Mouse (Mus musculus) embryonic fibroblast, embryonic 13.5 days (primary cell): ENCODE measurements around the gene Ncor2. TPM values are rescaled to one million over a fixed set of nuclear protein-coding genes. Genes with fewer than 3 reads are reported as not detected.

ENCODE experiments used
- H3K27ac ChIP-seq: 2 replicates; pipeline ENCODE4 v1.5.1; 2012; ENCODE audit warnings: low read length, control low read depth, inconsistent platforms; ENCODE audit not compliant: insufficient read depth
- H3K4me1 ChIP-seq: 2 replicates; pipeline ENCODE4 v1.6.1; 2011; ENCODE audit warnings: low read length; ENCODE audit not compliant: control insufficient read depth, insufficient read depth
- H3K4me3 ChIP-seq: 2 replicates; pipeline ENCODE4 v1.5.1; 2011; ENCODE audit warnings: mild to moderate bottlenecking, control low read depth, low read length; ENCODE audit not compliant: insufficient read depth
- CTCF ChIP-seq: IDR thresholded peaks from 2 replicates; pipeline ENCODE4 v1.5.1; 2011; ENCODE audit warnings: mild to moderate bottlenecking, control low read depth, low read length, moderate library complexity, borderline replicate concordance; ENCODE audit not compliant: insufficient read depth
- POLR2A ChIP-seq: IDR thresholded peaks from 2 replicates; pipeline ENCODE4 v1.6.1; 2011; ENCODE audit warnings: low read depth, mild to moderate bottlenecking, control low read depth, low read length, moderate library complexity
- polyA plus RNA-seq: library from polyadenylated mRNA; stranded (reverse); fragments of >200 nt; gene quantifications from 2 replicates; pipeline ENCODE4 v1.2.4, GENCODE M21; 2011; ENCODE audit warnings: low read depth; ENCODE audit not compliant: missing spikeins, insufficient read length

The Ncor2 gene
- polyA plus RNA-seq, 1 experiment = 110 TPM

DNA sequence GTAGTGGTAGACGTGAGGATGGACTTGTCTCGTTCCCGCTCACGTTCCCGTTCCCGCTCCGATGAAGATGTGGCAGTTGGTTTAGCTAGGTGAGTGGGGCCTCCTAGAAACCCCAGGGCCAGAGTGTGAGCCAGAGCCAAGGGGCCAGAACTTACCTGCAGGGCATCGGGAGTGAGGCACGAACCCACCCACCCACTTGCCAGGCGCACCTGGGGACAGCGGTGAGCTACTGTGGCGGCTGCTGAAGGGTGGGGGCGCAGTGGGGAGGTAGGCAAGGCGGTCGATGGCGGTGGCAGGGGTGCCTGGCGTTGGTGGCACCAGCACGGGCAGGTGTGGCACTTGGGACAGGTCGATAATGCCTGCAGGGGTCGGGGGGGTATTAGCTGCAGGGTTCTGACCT is 150.1 kb downstream of the Ncor2 start:
- Histone ChIP-seq H3K4me1 (no peaks in the 10 kb centered on the region), H3K4me3 (no peak overlapping the region), H3K27ac (no peak overlapping the region)
- TF ChIP-seq POLR2A (no peak), CTCF (no peak)

GRCm38 (mm10) chr5:125028371-125028770 is 150.6 kb downstream of the Ncor2 start:
- Histone ChIP-seq H3K4me3 (no peak overlapping the region), H3K4me1 (no peaks in the 10 kb centered on the region), H3K27ac (no peak overlapping the region)
- TF ChIP-seq POLR2A = no peak
- TF ChIP-seq CTCF = no peak

GRCm38 (mm10) chr5:125024002-125024401 is 155.0 kb downstream of the Ncor2 start:
- Histone ChIP-seq H3K4me3 (no peak overlapping the region), H3K4me1 (no peaks in the 10 kb centered on the region; the same call in 1 of the 2 replicates), H3K27ac (no peak overlapping the region)
- peak; percentile 91 for TF ChIP-seq CTCF
- no peak for TF ChIP-seq POLR2A

DNA sequence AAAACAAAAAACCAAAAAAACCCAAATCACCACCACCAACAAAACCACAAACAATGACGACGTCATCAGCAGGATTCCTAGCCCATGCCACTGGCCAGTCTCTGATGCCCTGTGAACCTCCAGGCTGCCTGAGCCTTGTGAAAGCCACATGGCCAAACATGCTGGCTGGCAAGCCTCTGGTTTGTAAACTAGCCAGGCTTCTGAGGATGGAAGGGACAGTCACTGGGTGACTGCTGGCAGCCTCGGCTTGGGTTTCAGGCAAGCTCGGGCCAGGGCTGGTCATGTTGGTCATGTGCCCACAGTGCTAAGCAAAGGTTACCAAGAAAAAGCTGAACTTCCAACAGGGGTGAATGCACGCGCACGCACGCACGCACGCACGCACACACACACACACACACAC is 157.7 kb downstream of the Ncor2 start:
- no peak for TF ChIP-seq CTCF
- Histone ChIP-seq H3K4me1 (no peaks in the 10 kb centered on the region; the same call in 1 of the 2 replicates), H3K27ac (peak overlapping the region; percentile 4; the same call in 1 of the 2 replicates), H3K4me3 (no peak overlapping the region)

DNA sequence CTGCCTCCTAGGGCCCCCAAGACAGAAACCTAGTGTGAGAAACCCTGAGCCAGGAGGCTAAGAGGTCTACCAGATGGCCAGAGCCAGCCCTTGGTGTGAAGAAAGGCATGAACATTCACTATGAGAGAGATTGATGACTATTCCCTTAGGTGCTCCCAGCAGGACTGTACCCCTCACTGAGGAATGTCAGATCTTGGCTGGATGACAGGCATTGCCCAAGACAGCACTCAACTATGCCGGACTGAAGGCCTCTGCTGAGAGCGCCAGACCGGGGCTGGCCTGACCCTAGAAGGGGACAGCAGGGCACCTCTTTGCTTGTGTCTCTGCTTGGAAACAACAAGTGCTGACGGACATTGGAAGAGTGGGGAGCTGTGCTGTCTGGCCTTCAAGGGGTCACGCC is 159.9 kb downstream of the Ncor2 start:
- H3K4me3 ChIP-seq = no peak overlapping the region
- TF ChIP-seq CTCF (no peak), POLR2A (no peak)
- no peaks in the 10 kb centered on the region; the same call in 1 of the 2 replicates for H3K4me1 ChIP-seq
- no peak overlapping the region for H3K27ac ChIP-seq

GRCm38 (mm10) chr5:125017332-125017731 is 161.7 kb downstream of the Ncor2 start:
- no peak for TF ChIP-seq POLR2A
- no peak for TF ChIP-seq CTCF
- no peak overlapping the region for H3K27ac ChIP-seq

DNA sequence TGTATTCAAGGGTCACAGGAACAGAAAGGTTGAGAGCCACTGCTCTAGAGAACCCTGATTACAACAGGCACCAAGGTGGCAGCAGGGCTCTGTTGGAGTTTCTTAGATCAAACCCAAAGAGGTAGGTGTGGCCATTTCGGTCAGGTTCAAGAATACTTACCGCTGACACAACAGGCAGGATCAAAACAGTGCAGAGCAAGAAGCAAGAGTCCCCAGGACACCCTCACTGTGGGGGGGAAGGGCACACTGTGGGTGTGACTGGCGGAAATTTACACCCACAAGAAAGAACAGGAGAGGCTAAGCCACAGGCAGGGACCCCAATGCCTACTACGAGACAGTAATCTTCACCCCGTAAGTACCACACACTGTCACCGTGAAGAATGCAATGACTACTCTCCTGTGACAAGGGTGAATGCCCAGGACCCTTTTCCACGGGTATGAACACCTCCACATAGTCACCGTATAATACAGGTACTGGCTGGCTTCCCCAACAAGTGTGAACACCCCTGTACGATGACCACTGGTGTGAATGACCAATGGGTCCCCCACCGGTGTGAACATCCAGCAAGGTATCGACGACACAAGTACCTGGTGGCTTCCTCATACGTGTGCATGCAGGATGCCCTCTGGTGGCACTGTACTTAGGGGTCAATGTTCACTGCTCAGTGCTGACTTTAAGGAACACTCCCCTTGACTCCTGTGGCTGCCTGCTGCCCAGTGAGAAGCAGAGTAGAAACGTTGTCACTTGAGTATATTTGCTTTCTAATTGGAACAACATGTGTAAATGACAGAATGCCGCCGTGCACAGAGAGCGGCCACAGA is 162.4 kb downstream of the Ncor2 start:
- Histone ChIP-seq H3K27ac (no peak overlapping the region), H3K4me1 (no peaks in the 10 kb centered on the region; the same call in 1 of the 2 replicates), H3K4me3 (no peak overlapping the region)
- TF ChIP-seq CTCF (peak; percentile 35; the same call in 1 of the 2 replicates), POLR2A (no peak)

More at GRCm38 (mm10) chr5:125017332-125017731, 161.7 kb downstream of the Ncor2 start:
- Histone ChIP-seq H3K4me3 (no peak overlapping the region), H3K4me1 (no peaks in the 10 kb centered on the region; the same call in 1 of the 2 replicates)

DNA sequence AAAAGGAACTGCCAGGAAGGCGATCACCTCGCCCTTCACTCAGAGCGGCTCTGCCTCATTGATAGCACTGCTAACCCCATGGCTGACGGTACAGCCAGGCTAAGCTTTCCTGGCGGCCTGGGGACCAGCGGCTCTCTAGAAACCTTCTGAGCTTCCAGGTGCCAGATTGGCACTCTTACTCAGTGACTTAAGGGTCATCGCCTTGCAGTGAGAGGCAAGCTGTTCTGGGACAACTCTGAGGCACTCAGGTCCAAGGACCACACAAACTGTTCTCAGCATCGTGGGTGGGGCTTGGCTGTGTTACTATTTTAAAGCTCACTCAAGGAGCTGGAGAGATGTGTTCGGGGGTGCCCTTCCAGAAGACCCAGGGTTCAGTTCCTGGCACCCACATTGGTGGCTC is 163.4 kb downstream of the Ncor2 start:
- TF ChIP-seq POLR2A = no peak
- no peak for TF ChIP-seq CTCF
- no peaks in the 10 kb centered on the region; the same call in 1 of the 2 replicates for H3K4me1 ChIP-seq
- no peak overlapping the region for H3K4me3 ChIP-seq
- no peak overlapping the region for H3K27ac ChIP-seq

DNA sequence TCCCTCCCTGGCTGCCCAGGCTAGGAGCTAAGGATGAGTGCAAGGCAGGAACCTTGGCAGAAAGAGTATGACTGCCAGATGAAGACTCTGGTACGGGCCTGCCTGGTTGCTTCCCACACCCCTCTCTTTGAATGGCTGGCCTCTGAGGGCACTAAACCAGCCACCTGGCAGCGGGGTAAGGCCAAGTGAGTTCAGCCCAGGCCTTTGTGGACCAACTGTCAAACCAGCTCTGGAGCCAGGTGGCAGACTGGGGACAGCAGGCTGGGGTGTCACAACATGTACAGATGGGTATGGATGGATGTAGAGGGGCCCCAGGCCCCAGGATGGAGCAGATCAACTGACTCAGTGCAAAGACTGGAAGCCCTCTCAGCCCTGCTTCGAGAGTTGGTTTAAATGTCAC is 164.0 kb downstream of the Ncor2 start:
- Histone ChIP-seq H3K4me3 (no peak overlapping the region), H3K4me1 (no peaks in the 10 kb centered on the region; the same call in 1 of the 2 replicates), H3K27ac (no peak overlapping the region)
- TF ChIP-seq CTCF (no peak), POLR2A (no peak)

- Histone ChIP-seq H3K27ac (no peak overlapping the region), H3K4me3 (no peak overlapping the region), H3K4me1 (no peaks in the 10 kb centered on the region; the same call in 1 of the 2 replicates)
- no peak for TF ChIP-seq POLR2A
- TF ChIP-seq CTCF = peak; percentile 71
Observed at GRCm38 (mm10) chr5:125014497-125014896, 164.5 kb downstream of the Ncor2 start.

DNA sequence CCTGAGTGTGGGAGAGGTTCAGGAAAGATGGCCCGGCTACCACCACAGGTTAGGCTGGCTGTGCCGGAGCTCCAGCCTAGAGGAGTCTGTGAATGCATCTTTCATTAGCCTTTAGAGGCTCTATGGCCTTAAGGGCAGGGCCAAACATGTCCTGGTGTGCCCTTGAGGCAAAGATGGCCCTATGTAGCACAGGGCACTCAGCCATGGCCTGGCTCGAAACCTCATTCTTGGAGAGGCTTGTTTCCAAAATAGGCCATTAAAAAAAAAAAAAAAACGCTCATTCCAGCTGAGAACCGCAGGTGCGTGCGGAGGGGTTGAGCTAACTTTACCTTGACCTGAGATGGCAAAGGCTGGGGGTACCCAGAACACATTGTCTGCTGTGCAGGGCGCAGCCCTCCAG is 167.4 kb downstream of the Ncor2 start:
- no peak for TF ChIP-seq CTCF
- TF ChIP-seq POLR2A = no peak
- no peaks in the 10 kb centered on the region for H3K4me1 ChIP-seq
- no peak overlapping the region for H3K27ac ChIP-seq
- no peak overlapping the region for H3K4me3 ChIP-seq
